Mouse (Mus musculus) testis, adult 2 months (tissue): ENCODE measurements around the gene Prex1.

Source experiments
- CTCF ChIP-seq: fragments of 200-500 bp; IDR thresholded peaks from 2 replicates; pipeline ENCODE4 v1.5.1; 2012; ENCODE audit warnings: low read depth, mild to moderate bottlenecking, inconsistent platforms, low read length, moderate library complexity; ENCODE audit not compliant: control insufficient read depth, insufficient read depth, insufficient replicate concordance
- POLR2A ChIP-seq: fragments of 200-500 bp; IDR thresholded peaks from 2 replicates; pipeline ENCODE4 v1.6.1; 2012; ENCODE audit warnings: low read depth, mild to moderate bottlenecking, inconsistent platforms, low read length, moderate library complexity; ENCODE audit not compliant: control insufficient read depth

- TF ChIP-seq POLR2A: no peak
- TF ChIP-seq CTCF: no peak
Measured at GRCm38 (mm10) chr2:166622079-166622478, 91.6 kb downstream of the Prex1 start.
